Mouse (Mus musculus) stomach, embryonic 14.5 days (tissue): ENCODE measurements around the gene Gosr1. TPM values are rescaled to one million over a fixed set of nuclear protein-coding genes. Genes with fewer than 3 reads are reported as not detected.

Experiments
- ATAC-seq: fragments of 200-750 bp; cut with Nextera tagmentation; 2 replicates; pipeline ENCODE4 v1.8.0; 2017; ENCODE audit warnings: low read depth, moderate TSS enrichment; ENCODE audit not compliant: insufficient number of reproducible peaks, insufficient read depth, low FRiP score
- H3K27ac ChIP-seq: fragments of 300-500 bp; sonication (generic); 2 replicates; pipeline ENCODE4 v1.5.1; 2014; ENCODE audit warnings: mild to moderate bottlenecking, low read length, moderate library complexity, mixed read lengths
- H3K27me3 ChIP-seq: fragments of 300-500 bp; sonication (generic); 2 replicates; pipeline ENCODE4 v1.6.1; 2014; ENCODE audit warnings: low read length, control low read depth, mixed read lengths; ENCODE audit not compliant: control insufficient read depth, insufficient read depth
- H3K36me3 ChIP-seq: fragments of 300-500 bp; sonication (generic); 2 replicates; pipeline ENCODE4 v1.6.1; 2014; ENCODE audit warnings: mild to moderate bottlenecking, control low read depth, low read length, moderate library complexity, mixed read lengths; ENCODE audit not compliant: control insufficient read depth, insufficient read depth
- H3K4me1 ChIP-seq: fragments of 300-500 bp; sonication (generic); 2 replicates; pipeline ENCODE4 v1.6.1; 2014; ENCODE audit warnings: low read length, control low read depth, mixed read lengths; ENCODE audit not compliant: control insufficient read depth, insufficient read depth
- H3K4me2 ChIP-seq: fragments of 300-500 bp; sonication (generic); replicated peaks from 2 replicates; pipeline ENCODE4 v1.6.1; 2014; ENCODE audit warnings: low read depth, low read length, control low read depth
- H3K4me3 ChIP-seq: fragments of 300-500 bp; sonication (generic); 2 replicates; pipeline ENCODE4 v1.5.1; 2014; ENCODE audit warnings: low read depth, low read length, control low read depth
- H3K9ac ChIP-seq: fragments of 300-500 bp; sonication (generic); replicated peaks from 2 replicates; pipeline ENCODE4 v1.6.1; 2014; ENCODE audit warnings: low read depth, mild to moderate bottlenecking, control low read depth, low read length, moderate library complexity, mixed read lengths
- H3K9me3 ChIP-seq: fragments of 300-500 bp; sonication (generic); 2 replicates; pipeline ENCODE4 v1.6.1; 2016; ENCODE audit warnings: low read depth, low read length, control low read depth; ENCODE audit not compliant: control insufficient read depth
- WGBS: fragments of 180-500 bp; shearing (Covaris S2); extraction: QIAGEN DNeasy Blood & Tissue Kit; methylation state at CpG from one replicate; pipeline ENCODE4 v1.1.7; 2014; 5-methylcytosine and 5-hydroxymethylcytosine counted together
- polyA plus RNA-seq: library from polyadenylated mRNA; unstranded; fragments of >200 nt; fragmentation: Nextera tagmentation; extraction: Ambion mirVana; gene quantifications from 2 replicates; pipeline ENCODE4 v1.2.1, GENCODE M21; 2014

Gosr1 gene
- polyA plus RNA-seq, 1 experiment from 2014 or later = 33.5 TPM

GRCm38 (mm10) chr11:76748819-76749218 lies 14.6 kb downstream of the Gosr1 start:
- H3K9me3 ChIP-seq = no peaks in the 10 kb centered on the region
- no peak for ATAC-seq
- no peak overlapping the region for H3K4me3 ChIP-seq
- H3K9ac ChIP-seq = no peak overlapping the region
- H3K4me2 ChIP-seq = no peak overlapping the region
- H3K27me3 ChIP-seq = no peaks in the 10 kb centered on the region
- peaks cover 68% of the 10 kb centered on the region for H3K36me3 ChIP-seq
- H3K4me1 ChIP-seq = no peaks in the 10 kb centered on the region
- H3K27ac ChIP-seq = no peak overlapping the region
- WGBS = 86% methylated on average over 9 of the region's 9 CpGs

- H3K4me2 ChIP-seq = no peak overlapping the region
- H3K4me1 ChIP-seq = no peaks in the 10 kb centered on the region
- H3K36me3 ChIP-seq = peaks cover 61% of the 10 kb centered on the region
- H3K27ac ChIP-seq = no peak overlapping the region
- 89% methylated on average over 1 of the region's 1 CpGs for WGBS
- no peak overlapping the region for H3K9ac ChIP-seq
- H3K27me3 ChIP-seq = no peaks in the 10 kb centered on the region
- no peak overlapping the region for H3K4me3 ChIP-seq
- no peaks in the 10 kb centered on the region for H3K9me3 ChIP-seq
- no peak for ATAC-seq
Observed at GRCm38 (mm10) chr11:76745921-76746320, 17.5 kb downstream of the Gosr1 start.

- no peak overlapping the region for H3K9ac ChIP-seq
- no peak overlapping the region for H3K4me3 ChIP-seq
- WGBS = 72% methylated on average over 7 of the region's 7 CpGs
- H3K9me3 ChIP-seq = no peaks in the 10 kb centered on the region
- H3K36me3 ChIP-seq = peaks cover 51% of the 10 kb centered on the region
- H3K4me2 ChIP-seq = no peak overlapping the region
- no peak overlapping the region for H3K27ac ChIP-seq
- ATAC-seq = no peak
- no peaks in the 10 kb centered on the region for H3K4me1 ChIP-seq
- no peaks in the 10 kb centered on the region for H3K27me3 ChIP-seq
Observed at GRCm38 (mm10) chr11:76744550-76744949, 18.8 kb downstream of the Gosr1 start.

- H3K9me3 ChIP-seq = no peaks in the 10 kb centered on the region
- ATAC-seq = no peak
- H3K4me1 ChIP-seq = no peaks in the 10 kb centered on the region
- H3K27ac ChIP-seq = no peak overlapping the region
- H3K9ac ChIP-seq = no peak overlapping the region
- 95% methylated on average over 7 of the region's 7 CpGs for WGBS
- no peaks in the 10 kb centered on the region for H3K27me3 ChIP-seq
- H3K36me3 ChIP-seq = peaks cover 32% of the 10 kb centered on the region
- H3K4me2 ChIP-seq = no peak overlapping the region
- no peak overlapping the region for H3K4me3 ChIP-seq
Observed at GRCm38 (mm10) chr11:76742511-76742910, 20.9 kb downstream of the Gosr1 start.

GRCm38 (mm10) chr11:76739125-76739524 lies 24.3 kb downstream of the Gosr1 start:
- ATAC-seq = no peak
- 77% methylated on average over 6 of the region's 6 CpGs for WGBS
- Histone ChIP-seq H3K36me3 (peaks cover 42% of the 10 kb centered on the region; the same call in 1 of the 2 replicates), H3K27me3 (no peaks in the 10 kb centered on the region), H3K9me3 (no peaks in the 10 kb centered on the region), H3K27ac (no peak overlapping the region), H3K4me1 (no peaks in the 10 kb centered on the region), H3K4me3 (no peak overlapping the region), H3K4me2 (no peak overlapping the region), H3K9ac (no peak overlapping the region)

- H3K4me2 ChIP-seq = no peak overlapping the region
- H3K9ac ChIP-seq = no peak overlapping the region
- no peaks in the 10 kb centered on the region for H3K27me3 ChIP-seq
- H3K9me3 ChIP-seq = no peaks in the 10 kb centered on the region
- H3K36me3 ChIP-seq = peaks cover 36% of the 10 kb centered on the region
- WGBS = 71% methylated on average over 4 of the region's 4 CpGs
- no peak for ATAC-seq
- no peaks in the 10 kb centered on the region for H3K4me1 ChIP-seq
- no peak overlapping the region for H3K27ac ChIP-seq
- no peak overlapping the region for H3K4me3 ChIP-seq
Observed at GRCm38 (mm10) chr11:76735753-76736324, 27.5 kb downstream of the Gosr1 start.

GRCm38 (mm10) chr11:76734560-76734959 lies 28.8 kb downstream of the Gosr1 start:
- H3K36me3 ChIP-seq = peaks cover 40% of the 10 kb centered on the region
- no peak for ATAC-seq

GRCm38 (mm10) chr11:76730650-76731049 lies 32.7 kb downstream of the Gosr1 start:
- peaks cover 50% of the 10 kb centered on the region for H3K36me3 ChIP-seq
- H3K9me3 ChIP-seq = no peaks in the 10 kb centered on the region
- no peak overlapping the region for H3K4me3 ChIP-seq
- H3K27me3 ChIP-seq = no peaks in the 10 kb centered on the region
- no peak for ATAC-seq
- H3K4me2 ChIP-seq = no peak overlapping the region
- H3K27ac ChIP-seq = no peak overlapping the region
- no peak overlapping the region for H3K9ac ChIP-seq
- H3K4me1 ChIP-seq = no peaks in the 10 kb centered on the region
- 77% methylated on average over 3 of the region's 3 CpGs for WGBS

More at GRCm38 (mm10) chr11:76734560-76734959, 28.8 kb downstream of the Gosr1 start:
- Histone ChIP-seq H3K9me3 (no peaks in the 10 kb centered on the region), H3K27me3 (no peaks in the 10 kb centered on the region), H3K4me1 (no peaks in the 10 kb centered on the region), H3K9ac (no peak overlapping the region), H3K4me3 (no peak overlapping the region), H3K4me2 (no peak overlapping the region), H3K27ac (no peak overlapping the region)
- 75% methylated on average over 3 of the region's 3 CpGs for WGBS

- WGBS = 94% methylated on average over 11 of the region's 11 CpGs
- Histone ChIP-seq H3K4me2 (no peak overlapping the region), H3K4me1 (no peaks in the 10 kb centered on the region), H3K9ac (no peak overlapping the region), H3K27me3 (no peaks in the 10 kb centered on the region), H3K4me3 (no peak overlapping the region), H3K9me3 (no peaks in the 10 kb centered on the region), H3K27ac (no peak overlapping the region), H3K36me3 (peaks cover 30% of the 10 kb centered on the region)
- ATAC-seq = no peak
Observed at GRCm38 (mm10) chr11:76728093-76728492, 35.3 kb downstream of the Gosr1 start.
